ENCODE assay signal across 7 mouse cellular contexts in the genomic region with DNA sequence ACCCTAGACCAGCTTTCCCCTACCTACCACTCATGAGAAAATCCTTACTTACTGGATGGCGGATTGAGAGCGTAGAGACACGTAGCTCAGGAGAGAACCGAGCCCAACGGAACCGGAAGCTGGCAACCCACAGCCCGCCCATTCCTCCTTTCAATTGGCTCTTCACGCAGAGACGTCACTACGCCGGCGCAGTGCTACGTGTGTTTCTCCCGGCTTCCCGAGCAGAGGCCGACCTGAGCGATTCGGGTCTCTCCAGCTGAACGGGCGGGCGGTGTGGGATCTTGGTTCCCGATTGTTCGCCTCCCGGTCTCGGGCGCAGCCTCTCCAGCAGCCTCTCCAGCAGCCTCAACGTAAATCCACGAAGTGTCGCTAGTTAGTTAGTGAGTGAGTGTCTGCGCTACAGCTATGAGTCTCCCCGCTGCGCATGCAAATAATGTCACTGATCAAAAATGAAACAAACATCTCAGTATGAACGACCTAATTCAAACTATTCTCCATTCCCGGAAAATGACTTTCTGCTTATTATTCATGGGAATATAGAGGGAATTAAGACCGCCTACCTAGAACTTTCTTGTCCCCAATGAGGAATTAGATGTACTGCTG. TPM values are rescaled to one million over a fixed set of nuclear protein-coding genes. Genes with fewer than 3 reads are reported as not detected.
A peak's percentile ranks its signal among the peaks of the same experiment; 100 is the strongest.
DNase-seq lines count a peak whose midpoint lies in the region; ATAC-seq lines count a peak whose summit lies in the region.

A gene (minus strand): TSS at position 433 of the 603 bp plus-strand sequence.

- H3K9me3 ChIP-seq in intestine, embryonic 16.5 days (ENCODE audit: control insufficient read depth, low read length): no peaks in the 10 kb centered on the region
- no peaks in the 10 kb centered on the region for H3K9me3 ChIP-seq in midbrain, embryonic 11.5 days (ENCODE audit: control insufficient read depth, low read length)

- ATAC-seq in intestine, embryonic 16.5 days: peak; percentile 99
- ATAC-seq in midbrain, embryonic 11.5 days (ENCODE audit: low FRiP score): peak; percentile 100

- peak within 1 kb of the TSS; percentile 92 for H3K9ac ChIP-seq in intestine, embryonic 16.5 days (ENCODE audit: low read depth, low read length)
- H3K9ac ChIP-seq in midbrain, embryonic 11.5 days (ENCODE audit: low read length): peak within 1 kb of the TSS; percentile 96

- peak within 1 kb of the TSS; percentile 70 for H3K4me2 ChIP-seq in intestine, embryonic 16.5 days (ENCODE audit: low read depth, low read length)
- H3K4me2 ChIP-seq in midbrain, embryonic 11.5 days: peak within 1 kb of the TSS; percentile 82

- H3K36me3 ChIP-seq in intestine, embryonic 16.5 days (ENCODE audit: control insufficient read depth, insufficient read depth, low read length): 0 out of 2 replicates have a peak, but pooled peaks cover 3% of the 10 kb centered on the region
- H3K36me3 ChIP-seq in midbrain, embryonic 11.5 days (ENCODE audit: control insufficient read depth, insufficient read depth, low read length): peaks cover 13% of the 10 kb centered on the region; the same call in 1 of the 2 replicates

- intact Hi-C loops in left cerebral cortex, postnatal 36 days (cut with DNase I): loop anchor here (5.0 kb wide), 1 partner anchor 544 kb away; a partner anchor contains a TSS

- WGBS in intestine, embryonic 16.5 days: under 1% methylated on average over 35 of the region's 35 CpGs
- WGBS in midbrain, embryonic 11.5 days: under 1% methylated on average over 35 of the region's 35 CpGs

- H3K27ac ChIP-seq in intestine, embryonic 16.5 days (ENCODE audit: low read length): peak within 1 kb of the TSS; percentile 96
- peak within 1 kb of the TSS; percentile 74 for H3K27ac ChIP-seq in midbrain, embryonic 11.5 days (ENCODE audit: low read depth, low read length)

- H3K4me3 ChIP-seq in intestine, embryonic 16.5 days (ENCODE audit: low read length): peak within 1 kb of the TSS; percentile 71
- H3K4me3 ChIP-seq in midbrain, embryonic 11.5 days (ENCODE audit: low read depth, low read length): peak within 1 kb of the TSS; percentile 86

- no peaks in the 10 kb centered on the region for H3K27me3 ChIP-seq in intestine, embryonic 16.5 days (replicated peaks; ENCODE audit: control insufficient read depth, insufficient read depth, low read length)
- no peaks in the 10 kb centered on the region for H3K27me3 ChIP-seq in midbrain, embryonic 11.5 days (ENCODE audit: control insufficient read depth, insufficient read depth, low read length)

- DNase-seq in adrenal gland, adult 8-10 months: peak; percentile 92
- DNase-seq in embryo, embryonic 9.5 days (ENCODE audit: extremely low spot score): peak; percentile 86
- DNase-seq in gastrocnemius, postnatal 4 days (ENCODE audit: low spot score in 2 of 2): peak; percentile 80 to 92
- peak; percentile 93 to 94 for DNase-seq in left cerebral cortex, postnatal 36 days (ENCODE audit: low spot score in 2 of 2)
- peak; percentile 99 for DNase-seq in midbrain, embryonic 11.5 days (ENCODE audit: low spot score, missing footprints)
- peak; percentile 91 for DNase-seq in skeletal muscle tissue, adult 2 months (ENCODE audit: low read depth, low spot score)

- no peaks in the 10 kb centered on the region; the same call in 1 of the 2 replicates for H3K4me1 ChIP-seq in intestine, embryonic 16.5 days (ENCODE audit: control insufficient read depth, insufficient read depth, low read length)
- H3K4me1 ChIP-seq in midbrain, embryonic 11.5 days (ENCODE audit: control insufficient read depth, insufficient read depth, low read length): peaks cover 6% of the 10 kb centered on the region; the same call in 1 of the 2 replicates

RNA-seq across cellular contexts. Expression of the gene that starts here (rescaled TPM):
- 10 to 100 TPM; 12.0 to 21.2 (median 16.3) TPM for total RNA-seq in adrenal gland, adult 8-10 months (2022)
- 1 to 10 TPM; 6.7 to 8.3 TPM for total RNA-seq in gastrocnemius, postnatal 4 days (2021)
- 30.7 and 39.2 TPM in 2 replicates for polyA plus RNA-seq in intestine, embryonic 16.5 days (2015; fragmentation: Nextera tagmentation; extraction: Ambion mirVana)
- 10 to 100 TPM in 1 of 2 experiments, 1 to 10 TPM in 1; 7.6 to 11.4 TPM for total RNA-seq in left cerebral cortex, postnatal 36 days (2021)
- polyA plus RNA-seq in midbrain, embryonic 11.5 days (2014; fragmentation: Nextera tagmentation; extraction: Ambion mirVana): 40.4 and 42.1 TPM in 2 replicates

Comparison
In these comparisons a context has a peak if more than half of its experiments do, and no peak if none do; other contexts are left out.
1. Peak in every context shown above with its lines: DNase-seq, ATAC-seq, H3K4me3 ChIP-seq and H3K27ac ChIP-seq.